Mouse (Mus musculus): ENCODE measurements around the gene Gm49776. TPM values are rescaled to one million over a fixed set of nuclear protein-coding genes. Genes with fewer than 3 reads are reported as not detected.
"Not testable (repeated sequence)": the region's sequence is repeated elsewhere in the genome, so short reads cannot be mapped to it uniquely, and the experiment has no call there.

The Gm49776 gene
- polyA plus RNA-seq (2012; rRNA removed) = not detected in 2 replicates

- no peak for DNase-seq (ENCODE audit: low read depth)
Observed at GRCm38 (mm10) chr16:18258221-18258620, at the start of gene Gm49776. Gene Gm49776 (minus strand): TSS chr16:18258321.

GRCm38 (mm10) chr16:18289614-18290013 lies 31.5 kb upstream of the Gm49776 start:
- DNase-seq (ENCODE audit: low read depth) = not testable (repeated sequence)

GRCm38 (mm10) chr16:18289067-18289588 lies 31.0 kb upstream of the Gm49776 start, which contains the start of gene Dgcr8:
Gene Dgcr8 (minus strand): TSS chr16:18289246.
- DNase-seq (ENCODE audit: low read depth) = peak; percentile 36

- no peak for DNase-seq (ENCODE audit: low read depth)
Observed at GRCm38 (mm10) chr16:18288581-18289061, 30.5 kb upstream of the Gm49776 start.

GRCm38 (mm10) chr16:18288166-18288565 lies 30.0 kb upstream of the Gm49776 start:
- DNase-seq (ENCODE audit: low read depth) = no peak

- no peak for DNase-seq (ENCODE audit: low read depth)
Observed at GRCm38 (mm10) chr16:18275166-18275565, 17.0 kb upstream of the Gm49776 start.

GRCm38 (mm10) chr16:18268182-18268581 lies 10.1 kb upstream of the Gm49776 start:
- no peak for DNase-seq (ENCODE audit: low read depth)

- no peak for DNase-seq (ENCODE audit: low read depth)
Observed at GRCm38 (mm10) chr16:18265024-18265423, 6.9 kb upstream of the Gm49776 start.

GRCm38 (mm10) chr16:18253866-18254265 lies 4.3 kb downstream of the Gm49776 start:
- no peak for DNase-seq (ENCODE audit: low read depth)

GRCm38 (mm10) chr16:18252736-18253135 lies 5.4 kb downstream of the Gm49776 start:
- no peak for DNase-seq (ENCODE audit: low read depth)

- DNase-seq (ENCODE audit: low read depth) = no peak
Observed at GRCm38 (mm10) chr16:18250828-18251790, 7.0 kb downstream of the Gm49776 start.

GRCm38 (mm10) chr16:18250231-18250630 lies 7.9 kb downstream of the Gm49776 start:
- DNase-seq (ENCODE audit: low read depth) = no peak

- no peak for DNase-seq (ENCODE audit: low read depth)
Observed at GRCm38 (mm10) chr16:18249364-18249967, 8.7 kb downstream of the Gm49776 start.

- DNase-seq (ENCODE audit: low read depth) = peak; percentile 63
Observed at GRCm38 (mm10) chr16:18248433-18249363, 9.4 kb downstream of the Gm49776 start, which contains the start of the genes Trmt2a and Ranbp1. Gene Trmt2a (plus strand): TSS chr16:18248679. Gene Ranbp1 (minus strand): TSS chr16:18248732.

- no peak for DNase-seq (ENCODE audit: low read depth)
Observed at GRCm38 (mm10) chr16:18247521-18248399, 10.4 kb downstream of the Gm49776 start.

- DNase-seq (ENCODE audit: low read depth) = no peak
Observed at GRCm38 (mm10) chr16:18241581-18241980, 16.5 kb downstream of the Gm49776 start.

GRCm38 (mm10) chr16:18236676-18237501 lies 21.2 kb downstream of the Gm49776 start:
- DNase-seq (ENCODE audit: low read depth) = no peak

GRCm38 (mm10) chr16:18235389-18236065 lies 22.6 kb downstream of the Gm49776 start:
- DNase-seq (ENCODE audit: low read depth) = no peak
